Mouse (Mus musculus): ENCODE results near the gene Psmb10. TPM values are rescaled to one million over a fixed set of nuclear protein-coding genes. Genes with fewer than 3 reads are reported as not detected.
A peak's percentile ranks its signal among the peaks of the same experiment; 100 is the strongest.

Psmb10 gene
- polyA plus RNA-seq, 1 experiment = 73.5 TPM

GRCm38 (mm10) chr8:105969367-105969766, 31.1 kb upstream of the Psmb10 start:
- Histone ChIP-seq H3K27me3 (ENCODE audit: control insufficient read depth, insufficient read depth, insufficient read length) (no peaks in the 10 kb centered on the region), H3K36me3 (ENCODE audit: control insufficient read depth, insufficient read depth) (no peaks in the 10 kb centered on the region), H3K79me2 (ENCODE audit: control insufficient read depth, insufficient read depth) (peaks cover 15% of the 10 kb centered on the region), H3ac (ENCODE audit: control insufficient read depth, insufficient read length, low read depth) (no peak overlapping the region), H3K4me3 (ENCODE audit: insufficient read depth, poor library complexity, severe bottlenecking) (no peak overlapping the region), H3K79me3 (ENCODE audit: low read depth) (peaks cover 7% of the 10 kb centered on the region)
- TF ChIP-seq USF1 (IDR thresholded peaks at IDR 0.05; ENCODE audit: low read depth) (no peak), MAX (IDR thresholded peaks at IDR 0.05) (no peak), CEBPB (IDR thresholded peaks at IDR 0.05; ENCODE audit: low read depth) (no peak), FOSL1 (IDR thresholded peaks at IDR 0.05; ENCODE audit: insufficient read depth, low read length, poor library complexity, severe bottlenecking) (no peak), MYOG (IDR thresholded peaks at IDR 0.05; ENCODE audit: control insufficient read depth, extremely low read depth, insufficient read length) (no peak), CTCF (IDR thresholded peaks at IDR 0.05; ENCODE audit: control insufficient read depth, insufficient read depth, insufficient read length) (no peak)

- Histone ChIP-seq H3K36me3 (ENCODE audit: control insufficient read depth, insufficient read depth) (no peaks in the 10 kb centered on the region), H3K4me3 (ENCODE audit: insufficient read depth, poor library complexity, severe bottlenecking) (no peak overlapping the region)
- TF ChIP-seq MAX (IDR thresholded peaks at IDR 0.05) (no peak), CEBPB (IDR thresholded peaks at IDR 0.05; ENCODE audit: low read depth) (no peak), MYOG (IDR thresholded peaks at IDR 0.05; ENCODE audit: control insufficient read depth, extremely low read depth, insufficient read length) (no peak), FOSL1 (IDR thresholded peaks at IDR 0.05; ENCODE audit: insufficient read depth, low read length, poor library complexity, severe bottlenecking) (no peak), CTCF (IDR thresholded peaks at IDR 0.05; ENCODE audit: control insufficient read depth, insufficient read depth, insufficient read length) (no peak), MYOD1 (IDR thresholded peaks at IDR 0.05; ENCODE audit: control insufficient read depth, insufficient read length, low read depth) (no peak), USF1 (IDR thresholded peaks at IDR 0.05; ENCODE audit: low read depth) (no peak)
These were observed 28.6 kb upstream of the Psmb10 start for GRCm38 (mm10) chr8:105966692-105967311.

GRCm38 (mm10) chr8:105965905-105966341, 27.7 kb upstream of the Psmb10 start, which contains the start of gene Slc12a4:
Gene Slc12a4 (minus strand): TSS chr8:105966097.
- Histone ChIP-seq H3K27me3 (ENCODE audit: control insufficient read depth, insufficient read depth, insufficient read length) (no peaks in the 10 kb centered on the region), H3ac (ENCODE audit: control insufficient read depth, insufficient read length, low read depth) (peak within 1 kb of the TSS; percentile 95), H3K36me3 (ENCODE audit: control insufficient read depth, insufficient read depth) (no peaks in the 10 kb centered on the region), H3K4me3 (ENCODE audit: insufficient read depth, poor library complexity, severe bottlenecking) (peak within 1 kb of the TSS; percentile 76), H3K79me3 (ENCODE audit: low read depth) (peaks cover 40% of the 10 kb centered on the region), H3K79me2 (ENCODE audit: control insufficient read depth, insufficient read depth) (peaks cover 49% of the 10 kb centered on the region)
- TF ChIP-seq FOSL1 (IDR thresholded peaks at IDR 0.05; ENCODE audit: insufficient read depth, low read length, poor library complexity, severe bottlenecking) = no peak
- no peak for TF ChIP-seq MYOD1 (IDR thresholded peaks at IDR 0.05; ENCODE audit: control insufficient read depth, insufficient read length, low read depth)
- TF ChIP-seq CTCF (IDR thresholded peaks at IDR 0.05; ENCODE audit: control insufficient read depth, insufficient read depth, insufficient read length) = no peak
- no peak for TF ChIP-seq MAX (IDR thresholded peaks at IDR 0.05)
- no peak for TF ChIP-seq USF1 (IDR thresholded peaks at IDR 0.05; ENCODE audit: low read depth)
- no peak for TF ChIP-seq MYOG (IDR thresholded peaks at IDR 0.05; ENCODE audit: control insufficient read depth, extremely low read depth, insufficient read length)
- TF ChIP-seq CEBPB (IDR thresholded peaks at IDR 0.05; ENCODE audit: low read depth) = no peak

More at GRCm38 (mm10) chr8:105966692-105967311, 28.6 kb upstream of the Psmb10 start:
- Histone ChIP-seq H3K79me3 (ENCODE audit: low read depth) (peaks cover 31% of the 10 kb centered on the region), H3ac (ENCODE audit: control insufficient read depth, insufficient read length, low read depth) (no peak overlapping the region), H3K27me3 (ENCODE audit: control insufficient read depth, insufficient read depth, insufficient read length) (no peaks in the 10 kb centered on the region), H3K79me2 (ENCODE audit: control insufficient read depth, insufficient read depth) (peaks cover 40% of the 10 kb centered on the region)

- peaks cover 55% of the 10 kb centered on the region for H3K79me2 ChIP-seq (ENCODE audit: control insufficient read depth, insufficient read depth)
- peak overlapping the region; percentile 95 for H3ac ChIP-seq (ENCODE audit: control insufficient read depth, insufficient read length, low read depth)
- TF ChIP-seq MYOD1 (IDR thresholded peaks at IDR 0.05; ENCODE audit: control insufficient read depth, insufficient read length, low read depth) (no peak), MYOG (IDR thresholded peaks at IDR 0.05; ENCODE audit: control insufficient read depth, extremely low read depth, insufficient read length) (no peak), FOSL1 (IDR thresholded peaks at IDR 0.05; ENCODE audit: insufficient read depth, low read length, poor library complexity, severe bottlenecking) (no peak), USF1 (IDR thresholded peaks at IDR 0.05; ENCODE audit: low read depth) (no peak), CTCF (IDR thresholded peaks at IDR 0.05; ENCODE audit: control insufficient read depth, insufficient read depth, insufficient read length) (no peak)
- H3K27me3 ChIP-seq (ENCODE audit: control insufficient read depth, insufficient read depth, insufficient read length) = no peaks in the 10 kb centered on the region
- H3K36me3 ChIP-seq (ENCODE audit: control insufficient read depth, insufficient read depth) = no peaks in the 10 kb centered on the region
- peaks cover 44% of the 10 kb centered on the region for H3K79me3 ChIP-seq (ENCODE audit: low read depth)
- H3K4me3 ChIP-seq (ENCODE audit: insufficient read depth, poor library complexity, severe bottlenecking) = peak overlapping the region; percentile 76
These were observed 27.1 kb upstream of the Psmb10 start for GRCm38 (mm10) chr8:105965266-105965904.

- Histone ChIP-seq H3K36me3 (ENCODE audit: control insufficient read depth, insufficient read depth) (peaks cover 5% of the 10 kb centered on the region), H3K79me2 (ENCODE audit: control insufficient read depth, insufficient read depth) (peaks cover 62% of the 10 kb centered on the region), H3K79me3 (ENCODE audit: low read depth) (peaks cover 45% of the 10 kb centered on the region), H3K4me3 (ENCODE audit: insufficient read depth, poor library complexity, severe bottlenecking) (peak overlapping the region; percentile 76), H3K27me3 (ENCODE audit: control insufficient read depth, insufficient read depth, insufficient read length) (no peaks in the 10 kb centered on the region), H3ac (ENCODE audit: control insufficient read depth, insufficient read length, low read depth) (peak overlapping the region; percentile 95)
- TF ChIP-seq MAX (IDR thresholded peaks at IDR 0.05) (no peak), MYOG (IDR thresholded peaks at IDR 0.05; ENCODE audit: control insufficient read depth, extremely low read depth, insufficient read length) (no peak), CTCF (IDR thresholded peaks at IDR 0.05; ENCODE audit: control insufficient read depth, insufficient read depth, insufficient read length) (no peak), MYOD1 (IDR thresholded peaks at IDR 0.05; ENCODE audit: control insufficient read depth, insufficient read length, low read depth) (no peak), FOSL1 (IDR thresholded peaks at IDR 0.05; ENCODE audit: insufficient read depth, low read length, poor library complexity, severe bottlenecking) (no peak), USF1 (IDR thresholded peaks at IDR 0.05; ENCODE audit: low read depth) (no peak), CEBPB (IDR thresholded peaks at IDR 0.05; ENCODE audit: low read depth) (no peak)
These were observed 26.4 kb upstream of the Psmb10 start for GRCm38 (mm10) chr8:105964506-105965265.

All from C2C12 (cell line).